Mouse (Mus musculus) layer of hippocampus, postnatal 10 days (tissue): ENCODE measurements around the gene Pcsk6. TPM values are rescaled to one million over a fixed set of nuclear protein-coding genes. Genes with fewer than 3 reads are reported as not detected.

Experiments
- DNase-seq, 2 experiments: peaks; one replicate each; pipeline ENCODE4 v3.0.0; 2021; ENCODE audit warnings: low spot score in 2 of 2
- total RNA-seq, 2 experiments: library from RNA; stranded (reverse); gene quantifications; 2 replicates each; pipeline ENCODE4 v1.2.3; 2021

Gene Pcsk6
- total RNA-seq, 2 experiments from 2014 or later: 10.8 to 11.6 TPM

GRCm38 (mm10) chr7:66098803-66099202 lies 237.3 kb downstream of the Pcsk6 start:
- no peak for DNase-seq

Other genes with a start within 250 kb of the Pcsk6 start
- 10 to 100 TPM; 40.7 to 40.8 TPM for gene Tarsl2, start 216.8 kb upstream of the Pcsk6 start, total RNA-seq
- 10 to 100 TPM; 29.5 to 30.4 TPM for gene Tm2d3, start 170.6 kb upstream of the Pcsk6 start, total RNA-seq
- not detected for gene Gm45213, start 181.9 kb downstream of the Pcsk6 start, total RNA-seq
- gene Snrpa1, start 197.3 kb downstream of the Pcsk6 start, total RNA-seq: 10 to 100 TPM; 41.9 to 50.3 TPM
- gene Selenos, start 217.9 kb downstream of the Pcsk6 start, total RNA-seq: 10 to 100 TPM; 53.0 to 58.2 TPM
- gene Chsy1, start 247.8 kb downstream of the Pcsk6 start, total RNA-seq: 10 to 100 TPM; 23.6 to 25.2 TPM